Mouse (Mus musculus): ENCODE results near the gene Prima1. TPM values are rescaled to one million over a fixed set of nuclear protein-coding genes. Genes with fewer than 3 reads are reported as not detected.
A peak's percentile ranks its signal among the peaks of the same experiment; 100 is the strongest.

The Prima1 gene
- total RNA-seq, 2 experiments from 2014 or later = 4.3 to 10.7 TPM

DNA sequence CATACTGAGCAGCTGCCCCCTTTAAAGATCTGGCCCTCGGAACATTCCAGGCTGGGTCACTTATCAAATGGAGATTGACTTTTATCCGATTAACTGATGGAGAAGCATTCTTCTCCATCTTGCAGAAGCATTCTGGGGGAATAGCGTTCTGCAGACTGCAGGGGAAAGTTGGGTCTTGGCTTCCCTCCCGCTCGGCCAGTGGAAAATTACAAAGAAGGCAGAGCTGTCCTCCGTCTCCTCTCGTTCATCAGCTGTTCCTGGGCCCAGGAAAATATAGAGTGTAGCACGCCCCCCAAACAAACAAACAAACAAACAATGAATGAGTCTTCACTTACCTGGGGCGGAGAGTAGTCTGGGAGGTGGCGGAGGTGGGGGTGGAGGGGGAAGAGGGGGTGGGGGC is 6.7 kb downstream of the Prima1 start:
- intact Hi-C loops (cut with DNase I) = no loop called here
- no peak for DNase-seq (ENCODE audit: low spot score in 2 of 2)

DNA sequence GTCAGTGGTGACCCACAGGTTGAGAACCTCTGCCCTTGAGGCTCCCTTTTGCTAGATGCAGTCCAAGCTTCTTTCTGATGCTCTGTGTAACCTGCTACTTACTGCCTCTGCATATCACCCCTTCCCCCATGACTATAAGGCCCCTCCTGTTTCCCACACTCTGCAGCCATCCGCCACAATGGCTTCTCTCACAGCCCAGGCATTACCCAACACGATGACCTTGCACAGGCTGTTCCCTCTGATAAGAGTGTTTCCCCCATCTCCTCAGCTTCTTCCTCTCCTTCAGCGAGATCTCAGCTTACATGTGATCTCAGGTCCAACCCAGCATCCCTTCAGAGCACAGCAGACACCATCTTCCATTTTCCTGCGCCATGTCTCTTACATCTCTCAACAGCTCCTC is 12.9 kb downstream of the Prima1 start:
- intact Hi-C loops (cut with DNase I) = no loop called here
- no peak for DNase-seq (ENCODE audit: low spot score in 2 of 2)

GRCm38 (mm10) chr12:103226121-103226520 is 15.8 kb downstream of the Prima1 start:
- intact Hi-C loops (cut with DNase I) = no loop called here
- no peak for DNase-seq (ENCODE audit: low spot score in 2 of 2)

DNA sequence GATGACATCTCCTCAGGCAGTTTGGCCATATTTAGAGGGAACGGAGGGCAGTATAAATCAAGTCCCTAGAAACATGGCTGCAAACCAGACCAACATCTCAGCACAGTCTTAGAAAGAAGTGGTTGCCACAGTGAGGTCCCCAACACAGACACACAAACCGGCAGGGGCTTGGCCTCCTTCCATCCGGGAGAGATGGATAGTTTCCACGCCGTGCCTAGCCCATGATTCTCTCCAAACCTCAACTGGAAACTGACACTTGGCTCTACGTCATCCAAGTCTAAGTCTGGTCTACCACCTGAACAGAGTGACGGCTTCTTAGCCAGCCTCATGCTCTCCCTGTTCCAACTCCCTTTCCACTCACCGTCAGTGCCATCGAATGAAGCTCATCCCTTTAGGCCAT is 18.3 kb downstream of the Prima1 start:
- intact Hi-C loops (cut with DNase I) = no loop called here
- DNase-seq (ENCODE audit: low spot score in 2 of 2) = no peak

- no peak for DNase-seq (ENCODE audit: low spot score in 2 of 2)
- intact Hi-C loops (cut with DNase I) = no loop called here
These were observed 25.9 kb downstream of the Prima1 start for GRCm38 (mm10) chr12:103215877-103216610.

GRCm38 (mm10) chr12:103214797-103215196 is 27.2 kb downstream of the Prima1 start:
- no peak for DNase-seq (ENCODE audit: low spot score in 2 of 2)
- intact Hi-C loops (cut with DNase I) = no loop called here

- no peak for DNase-seq (ENCODE audit: low spot score in 2 of 2)
- intact Hi-C loops (cut with DNase I) = no loop called here
These were observed 27.7 kb downstream of the Prima1 start for GRCm38 (mm10) chr12:103214270-103214669.

DNA sequence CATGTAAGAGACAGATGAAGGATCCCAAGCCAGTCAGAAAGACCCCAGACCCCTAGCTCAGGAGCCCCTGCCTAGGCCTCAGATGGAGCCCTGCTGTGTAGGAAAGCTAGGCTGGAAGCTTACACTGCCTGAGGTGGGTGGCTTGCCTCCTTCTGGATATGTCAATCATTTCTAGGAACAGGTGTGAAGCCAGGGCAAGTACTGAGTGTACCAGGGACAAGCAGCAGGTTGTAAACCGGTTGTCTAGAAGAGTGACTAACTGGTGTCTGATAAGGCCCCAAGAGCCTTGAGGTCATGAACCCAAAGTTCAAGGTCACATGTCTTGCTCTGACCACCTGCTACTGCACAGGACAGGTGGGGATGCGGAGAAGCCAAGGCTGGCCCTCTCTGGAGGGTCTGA is 28.4 kb downstream of the Prima1 start:
- DNase-seq (ENCODE audit: low spot score in 2 of 2) = no peak
- intact Hi-C loops (cut with DNase I) = no loop called here

DNA sequence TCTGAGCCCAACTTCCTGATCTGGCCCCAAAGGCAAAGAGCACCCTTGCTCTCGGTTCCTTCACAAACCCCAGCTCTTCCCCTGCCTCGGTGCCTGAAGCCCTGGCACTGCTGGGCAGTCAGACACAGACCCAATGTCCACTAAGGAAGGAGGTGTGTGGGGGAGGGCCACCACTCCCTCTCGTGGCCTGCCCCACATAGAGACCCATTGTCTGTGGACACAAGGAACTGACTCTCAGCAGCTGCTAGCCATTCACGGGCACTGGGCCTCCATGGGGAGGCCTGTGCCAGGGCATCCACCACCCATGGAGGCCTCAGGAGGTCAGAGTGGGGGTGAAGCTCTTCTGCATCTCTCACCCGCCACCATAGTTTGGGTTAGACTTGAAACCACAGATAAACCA is 30.9 kb downstream of the Prima1 start:
- intact Hi-C loops (cut with DNase I) = no loop called here
- DNase-seq (ENCODE audit: low spot score in 2 of 2) = peak in 1 of 2 experiments; percentile 33

GRCm38 (mm10) chr12:103209581-103209980 is 32.4 kb downstream of the Prima1 start:
- no peak for DNase-seq (ENCODE audit: low spot score in 2 of 2)
- intact Hi-C loops (cut with DNase I) = no loop called here

DNA sequence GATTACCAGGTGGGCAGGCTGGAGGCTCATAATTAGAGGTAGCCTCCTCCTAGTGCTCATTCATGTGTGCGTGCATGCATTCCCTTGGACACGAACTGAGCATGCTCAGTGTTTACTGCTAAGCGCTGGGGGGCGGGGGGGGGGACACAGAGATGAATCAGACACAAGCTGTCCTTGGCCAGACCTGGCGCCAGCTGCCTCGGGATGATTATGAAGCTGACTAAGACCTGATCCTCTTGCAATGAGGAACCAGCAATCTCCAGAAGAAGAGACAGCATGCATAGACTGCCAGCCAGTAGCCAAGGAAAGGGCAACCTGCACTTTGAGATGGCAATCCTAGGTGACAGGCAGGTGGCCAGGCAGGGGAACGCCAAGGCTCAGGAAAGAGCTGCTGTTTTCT is 36.4 kb downstream of the Prima1 start:
- DNase-seq (ENCODE audit: low spot score in 2 of 2) = peak in 1 of 2 experiments; percentile 71
- intact Hi-C loops (cut with DNase I) = no loop called here

GRCm38 (mm10) chr12:103202592-103203544 is 39.1 kb downstream of the Prima1 start:
- intact Hi-C loops (cut with DNase I) = no loop called here

DNA sequence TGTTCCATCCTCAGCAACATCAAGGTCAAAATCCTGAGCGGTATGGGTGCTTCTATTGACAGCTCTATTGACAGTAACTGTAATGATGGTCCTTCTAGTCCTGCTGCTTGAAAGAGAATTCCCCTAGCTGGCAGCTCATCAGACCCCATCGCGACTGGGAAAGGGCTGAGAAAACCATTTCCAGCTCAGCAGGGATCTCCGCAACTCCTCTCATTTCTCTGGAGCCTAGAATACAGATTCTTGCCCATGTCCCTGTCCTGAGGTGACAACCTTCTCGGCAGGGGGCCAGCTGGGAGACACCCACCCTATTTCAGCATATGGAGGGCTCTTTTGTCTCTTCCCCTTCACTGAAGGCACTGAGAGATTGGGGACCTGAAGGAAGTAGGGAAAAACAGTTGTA is 49.0 kb downstream of the Prima1 start:
- intact Hi-C loops (cut with DNase I) = no loop called here
- DNase-seq (ENCODE audit: low spot score in 2 of 2) = no peak

More at GRCm38 (mm10) chr12:103202592-103203544, 39.1 kb downstream of the Prima1 start:
- no peak for DNase-seq (ENCODE audit: low spot score in 2 of 2)

GRCm38 (mm10) chr12:103189771-103190170 is 52.2 kb downstream of the Prima1 start:
- intact Hi-C loops (cut with DNase I) = loop anchor here (1.0 kb wide), 1 partner anchor 53 kb away; the partner anchor contains the start of gene Prima1

GRCm38 (mm10) chr12:103188223-103188622 is 53.7 kb downstream of the Prima1 start:
- intact Hi-C loops (cut with DNase I) = no loop called here
- no peak for DNase-seq (ENCODE audit: low spot score in 2 of 2)

More at GRCm38 (mm10) chr12:103189771-103190170, 52.2 kb downstream of the Prima1 start:
- peak; percentile 68 to 91 for DNase-seq (ENCODE audit: low spot score in 2 of 2)

- intact Hi-C loops (cut with DNase I) = no loop called here
These were observed 54.9 kb downstream of the Prima1 start for GRCm38 (mm10) chr12:103187020-103187419.

GRCm38 (mm10) chr12:103183057-103183456 is 58.9 kb downstream of the Prima1 start:
- intact Hi-C loops (cut with DNase I) = no loop called here
- no peak for DNase-seq (ENCODE audit: low spot score in 2 of 2)

More at GRCm38 (mm10) chr12:103187020-103187419, 54.9 kb downstream of the Prima1 start:
- DNase-seq (ENCODE audit: low spot score in 2 of 2) = no peak

DNA sequence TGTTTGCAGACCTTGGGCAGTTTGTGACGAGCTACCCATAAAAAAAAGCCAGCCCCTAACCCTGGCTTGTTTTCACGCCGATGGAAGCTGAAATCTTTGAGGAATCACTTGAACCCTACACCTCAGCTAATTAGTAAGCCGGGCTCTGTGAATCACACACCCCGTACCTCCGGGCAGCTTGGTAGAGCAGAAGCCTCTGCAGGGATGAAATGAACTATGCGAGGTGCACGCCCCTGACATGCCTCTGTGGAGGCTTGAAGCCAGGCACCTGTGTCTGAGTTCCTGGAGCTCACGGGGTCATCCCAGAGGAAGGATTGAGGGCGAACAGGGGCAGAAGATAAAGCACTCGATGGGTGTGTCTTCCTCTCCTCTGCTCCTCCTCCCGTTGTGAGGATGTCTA is 73.1 kb downstream of the Prima1 start:
- intact Hi-C loops (cut with DNase I) = no loop called here
- no peak for DNase-seq (ENCODE audit: low spot score in 2 of 2)

- intact Hi-C loops (cut with DNase I) = no loop called here
These were observed 77.6 kb downstream of the Prima1 start for GRCm38 (mm10) chr12:103164101-103165030.

More at GRCm38 (mm10) chr12:103164101-103165030, 77.6 kb downstream of the Prima1 start:
- no peak for DNase-seq (ENCODE audit: low spot score in 2 of 2)

Data from left cerebral cortex, postnatal 25 days (tissue).